Mouse (Mus musculus) v-Abl transformed pro-B cells (cell line): ENCODE data around the gene Gjd3.

Experiments
- in situ Hi-C, 2 experiments: fragments of 400-800 bp; cut with MboI; formaldehyde crosslinking; loops; one replicate each; pipeline ENCODE4 v1.15.1; 2025; ENCODE audit not compliant: unreplicated experiment in 2 of 2

Gene Gjd3

GRCm38 (mm10) chr11:98964616-98965415 is 18.0 kb downstream of the Gjd3 start:
- in situ Hi-C loops: no loop called here

GRCm38 (mm10) chr11:98964201-98964615 is 18.6 kb downstream of the Gjd3 start:
- in situ Hi-C loops: no loop called here

GRCm38 (mm10) chr11:98963191-98964021 is 19.4 kb downstream of the Gjd3 start:
- in situ Hi-C loops: no loop called here

- in situ Hi-C loops: no loop called here
These were observed 20.3 kb downstream of the Gjd3 start for GRCm38 (mm10) chr11:98962421-98963095.

GRCm38 (mm10) chr11:98961766-98962165 is 21.1 kb downstream of the Gjd3 start:
- in situ Hi-C loops: no loop called here

GRCm38 (mm10) chr11:98961051-98961592 is 21.7 kb downstream of the Gjd3 start:
- in situ Hi-C loops: no loop called here

GRCm38 (mm10) chr11:98960313-98960906 is 22.4 kb downstream of the Gjd3 start:
- in situ Hi-C loops: no loop called here

- in situ Hi-C loops: no loop called here
These were observed 23.1 kb downstream of the Gjd3 start for GRCm38 (mm10) chr11:98959437-98960312.

- in situ Hi-C loops: no loop called here
These were observed 26.5 kb downstream of the Gjd3 start for GRCm38 (mm10) chr11:98956340-98956739.

- in situ Hi-C loops: no loop called here
These were observed 27.0 kb downstream of the Gjd3 start for GRCm38 (mm10) chr11:98955707-98956235.

GRCm38 (mm10) chr11:98954801-98955706 is 27.8 kb downstream of the Gjd3 start:
- in situ Hi-C loops: no loop called here

- in situ Hi-C loops: no loop called here
These were observed 28.4 kb downstream of the Gjd3 start for GRCm38 (mm10) chr11:98954373-98954772.

- in situ Hi-C loops: no loop called here
These were observed 28.9 kb downstream of the Gjd3 start for GRCm38 (mm10) chr11:98953835-98954320.

GRCm38 (mm10) chr11:98953361-98953760 is 29.5 kb downstream of the Gjd3 start:
- in situ Hi-C loops: no loop called here

GRCm38 (mm10) chr11:98952736-98953135 is 30.1 kb downstream of the Gjd3 start:
- in situ Hi-C loops: no loop called here

GRCm38 (mm10) chr11:98952111-98952510 is 30.7 kb downstream of the Gjd3 start:
- in situ Hi-C loops: no loop called here

- in situ Hi-C loops: no loop called here
These were observed 31.6 kb downstream of the Gjd3 start for GRCm38 (mm10) chr11:98951026-98951906.
